Mouse (Mus musculus) T-cell, adult 66 days (primary cell): ENCODE data around the gene Pikfyve. TPM values are rescaled to one million over a fixed set of nuclear protein-coding genes. Genes with fewer than 3 reads are reported as not detected.

Source experiments
- total RNA-seq, 2 experiments: library from RNA; stranded (reverse); gene quantifications; 3 replicates in 1 of 2; 4 replicates in 1 of 2; pipeline ENCODE4 v1.2.4; 2023

Gene Pikfyve
- 10 to 100 TPM; 39.0 to 44.0 TPM for total RNA-seq

GRCm38 (mm10) chr1:65186287-65187073, at the start of gene Pikfyve, which contains the start of gene Idh1:
Pikfyve (plus strand) TSS chr1:65186683.
Idh1 (minus strand) TSS chr1:65186500.

GRCm38 (mm10) chr1:65281756-65282155, 95.3 kb downstream of the Pikfyve start, which contains the start of gene Pth2r:
Pth2r (plus strand) TSS chr1:65282056.

Other genes starting within 250 kb of the Pikfyve start
- gene Plekhm3, start 229.9 kb upstream of the Pikfyve start, total RNA-seq, result 10 to 100 TPM in 1 of 2 experiments, 1 to 10 TPM in 1; 8.2 to 11.0 TPM
- gene Akr1cl, start 153.9 kb upstream of the Pikfyve start, total RNA-seq, result not detected
- not detected for gene Cryge, start 135.5 kb upstream of the Pikfyve start, total RNA-seq
- not detected for gene Crygd, start 123.2 kb upstream of the Pikfyve start, total RNA-seq
- not detected for gene Crygc, start 113.0 kb upstream of the Pikfyve start, total RNA-seq
- not detected for gene Crygb, start 104.4 kb upstream of the Pikfyve start, total RNA-seq
- gene Cryga, start 83.3 kb upstream of the Pikfyve start, total RNA-seq, result not detected
- gene Gm28845, start 67.1 kb upstream of the Pikfyve start, total RNA-seq, result not detected
- gene D630023F18Rik, start 63.5 kb upstream of the Pikfyve start, total RNA-seq, result not detected
- gene Idh1, start 183 bp upstream of the Pikfyve start, total RNA-seq, result 1 to 10 TPM; 3.3 to 5.1 TPM
- gene Pth2r, start 95.4 kb downstream of the Pikfyve start, total RNA-seq, result not detected